Mouse (Mus musculus) limb, embryonic 14.5 days (tissue): Measurements from ENCODE around the gene Rnf181. TPM values are rescaled to one million over a fixed set of nuclear protein-coding genes. Genes with fewer than 3 reads are reported as not detected.

Source experiments
- ATAC-seq: fragments of 200-750 bp; cut with Nextera tagmentation; 2 replicates; pipeline ENCODE4 v1.8.0; 2017; ENCODE audit warnings: low read depth, moderate number of reproducible peaks, moderate TSS enrichment; ENCODE audit not compliant: low FRiP score
- DNase-seq: peaks from one replicate; pipeline ENCODE4 v3.0.0-alpha.2; 2015; ENCODE audit warnings: low spot score
- H3K27ac ChIP-seq: fragments of 300-500 bp; sonication (generic); replicated peaks from 2 replicates; pipeline ENCODE4 v1.5.1; 2014; ENCODE audit warnings: low read depth, mild to moderate bottlenecking, low read length, moderate library complexity, mixed read lengths
- H3K27me3 ChIP-seq: fragments of 300-500 bp; sonication (generic); 2 replicates; pipeline ENCODE4 v1.6.1; 2014; ENCODE audit warnings: low read length, mixed read lengths; ENCODE audit not compliant: control insufficient read depth, insufficient read depth
- H3K36me3 ChIP-seq: fragments of 300-500 bp; sonication (generic); 2 replicates; pipeline ENCODE4 v1.6.1; 2014; ENCODE audit warnings: mild to moderate bottlenecking, low read length, moderate library complexity, mixed read lengths; ENCODE audit not compliant: control insufficient read depth, insufficient read depth
- H3K4me1 ChIP-seq: fragments of 300-500 bp; sonication (generic); 2 replicates; pipeline ENCODE4 v1.6.1; 2014; ENCODE audit warnings: antibody characterized with exemption, low read length, mixed read lengths; ENCODE audit not compliant: control insufficient read depth, insufficient read depth
- H3K4me2 ChIP-seq: fragments of 300-500 bp; sonication (generic); replicated peaks from 2 replicates; pipeline ENCODE4 v1.6.1; 2014; ENCODE audit warnings: low read depth, mild to moderate bottlenecking, low read length, moderate library complexity; ENCODE audit not compliant: severe bottlenecking
- H3K4me3 ChIP-seq: fragments of 300-500 bp; sonication (generic); replicated peaks from 2 replicates; pipeline ENCODE4 v1.5.1; 2014; ENCODE audit warnings: low read length
- H3K9ac ChIP-seq: fragments of 300-500 bp; sonication (generic); 2 replicates; pipeline ENCODE4 v1.6.1; 2014; ENCODE audit warnings: mild to moderate bottlenecking, low read depth, low read length, moderate library complexity; ENCODE audit not compliant: severe bottlenecking
- H3K9me3 ChIP-seq: fragments of 300-500 bp; sonication (generic); 2 replicates; pipeline ENCODE4 v1.6.1; 2016; ENCODE audit warnings: low read length; ENCODE audit not compliant: control insufficient read depth
- POLR2A ChIP-seq: fragments of 200-500 bp; IDR thresholded peaks from 2 replicates; pipeline ENCODE4 v1.8.0; 2012; ENCODE audit warnings: inconsistent platforms, mild to moderate bottlenecking, moderate library complexity, borderline replicate concordance; ENCODE audit not compliant: insufficient read depth, insufficient read length; ENCODE audit errors: extremely low read depth
- WGBS: fragments of 180-500 bp; shearing (Covaris S2); extraction: QIAGEN DNeasy Blood & Tissue Kit; methylation state at CpG from one replicate; pipeline ENCODE4 v1.1.7; 2014; 5-methylcytosine and 5-hydroxymethylcytosine counted together
- polyA plus RNA-seq, 2 experiments: library from polyadenylated mRNA; depleted of rRNA in 1 of 2; stranded (reverse) in 1 of 2; unstranded in 1 of 2; fragments of >200 nt; fragmentation: Nextera tagmentation in 1 of 2; extraction: Ambion mirVana in 1 of 2; gene quantifications; 2 replicates each; pipeline versions ENCODE4 v1.2.1 to v1.2.3; 2012 to 2014

Gene Rnf181
- polyA plus RNA-seq, 2 experiments = 65.7 to 84.4 TPM

- Histone ChIP-seq H3K36me3 (peaks cover 27% of the 10 kb centered on the region), H3K27ac (peak overlapping the region; percentile 94), H3K4me2 (peak overlapping the region; percentile 79), H3K27me3 (no peaks in the 10 kb centered on the region), H3K9me3 (no peaks in the 10 kb centered on the region), H3K4me3 (peak overlapping the region; percentile 58), H3K4me1 (peaks cover 27% of the 10 kb centered on the region), H3K9ac (peak overlapping the region; percentile 75; the same call in 1 of the 2 replicates)
- 44% methylated on average over 6 of the region's 6 CpGs for WGBS
- ATAC-seq (no peak), DNase-seq (no peak)
- no peak for TF ChIP-seq POLR2A
Measured at GRCm38 (mm10) chr6:72388791-72389329, 22.1 kb upstream of the Rnf181 start.

GRCm38 (mm10) chr6:72388266-72388665 lies 21.5 kb upstream of the Rnf181 start:
- no peaks in the 10 kb centered on the region for H3K9me3 ChIP-seq
- peaks cover 27% of the 10 kb centered on the region for H3K4me1 ChIP-seq
- H3K27me3 ChIP-seq = no peaks in the 10 kb centered on the region
- no peak overlapping the region for H3K4me3 ChIP-seq
- WGBS = 46% methylated on average over 10 of the region's 10 CpGs
- 0 out of 2 replicates have a peak overlapping the region, but pooled peaks have one; percentile 7 for H3K9ac ChIP-seq
- no peak for TF ChIP-seq POLR2A
- no peak overlapping the region for H3K27ac ChIP-seq
- H3K4me2 ChIP-seq = peak overlapping the region; percentile 79; the same call in 1 of the 2 replicates
- peaks cover 27% of the 10 kb centered on the region for H3K36me3 ChIP-seq
- no peak for ATAC-seq
- no peak for DNase-seq

GRCm38 (mm10) chr6:72387816-72388215 lies 21.1 kb upstream of the Rnf181 start:
- H3K9me3 ChIP-seq = no peaks in the 10 kb centered on the region
- ATAC-seq = no peak
- H3K9ac ChIP-seq = no peak overlapping the region
- peaks cover 27% of the 10 kb centered on the region for H3K4me1 ChIP-seq
- H3K27ac ChIP-seq = no peak overlapping the region
- H3K27me3 ChIP-seq = no peaks in the 10 kb centered on the region
- peaks cover 27% of the 10 kb centered on the region for H3K36me3 ChIP-seq
- DNase-seq = no peak
- 34% methylated on average over 3 of the region's 3 CpGs for WGBS
- H3K4me2 ChIP-seq = 0 out of 2 replicates have a peak overlapping the region, but pooled peaks have one; percentile 14
- no peak overlapping the region for H3K4me3 ChIP-seq
- TF ChIP-seq POLR2A = no peak

- Histone ChIP-seq H3K36me3 (peaks cover 27% of the 10 kb centered on the region), H3K4me2 (no peak overlapping the region), H3K4me3 (no peak overlapping the region), H3K9ac (no peak overlapping the region), H3K27me3 (no peaks in the 10 kb centered on the region), H3K4me1 (peaks cover 27% of the 10 kb centered on the region), H3K9me3 (no peaks in the 10 kb centered on the region), H3K27ac (no peak overlapping the region)
- no peak for ATAC-seq
- DNase-seq = no peak
- TF ChIP-seq POLR2A = no peak
- WGBS = 91% methylated on average over 2 of the region's 2 CpGs
Measured at GRCm38 (mm10) chr6:72386561-72386960, 19.8 kb upstream of the Rnf181 start.

GRCm38 (mm10) chr6:72385258-72385657 lies 18.5 kb upstream of the Rnf181 start:
- no peaks in the 10 kb centered on the region for H3K27me3 ChIP-seq
- no peak overlapping the region for H3K9ac ChIP-seq
- no peak overlapping the region for H3K4me2 ChIP-seq
- H3K9me3 ChIP-seq = no peaks in the 10 kb centered on the region
- peaks cover 21% of the 10 kb centered on the region for H3K4me1 ChIP-seq
- no peak overlapping the region for H3K27ac ChIP-seq
- peaks cover 27% of the 10 kb centered on the region for H3K36me3 ChIP-seq
- ATAC-seq (no peak), DNase-seq (no peak)
- no peak for TF ChIP-seq POLR2A
- WGBS = 87% methylated on average over 4 of the region's 4 CpGs
- no peak overlapping the region for H3K4me3 ChIP-seq
